Mouse (Mus musculus) layer of hippocampus, adult 2 months (tissue): ENCODE measurements at regions not wholly inside any gene's neighbourhood (a gene's known extent, or its start where the extent isn't known, plus 50 kb on each side); places are given as distances from the start of the nearest gene placed in this dataset.

Source experiments
- DNase-seq, 2 experiments: peaks; one replicate each; pipeline ENCODE4 v3.0.0; 2022; ENCODE audit warnings: low spot score in 2 of 2
- H3K27ac ChIP-seq: fragments of 200-600 bp; 2 replicates; pipeline ENCODE4 v1.8.1; 2022
- H3K4me3 ChIP-seq: fragments of 200-600 bp; 2 replicates; pipeline ENCODE4 v1.8.1; 2022; ENCODE audit warnings: mild to moderate bottlenecking
- CTCF ChIP-seq: fragments of 200-600 bp; conservative IDR thresholded peaks from 2 replicates; pipeline ENCODE4 v1.8.1; 2022; ENCODE audit warnings: antibody characterized with exemption, mild to moderate bottlenecking, moderate library complexity

- TF ChIP-seq CTCF: no peak
- DNase-seq: no peak
- Histone ChIP-seq H3K27ac (no peak overlapping the region), H3K4me3 (peak overlapping the region; percentile 38)
Measured at GRCm38 (mm10) chr3:66747073-66747710, 234.0 kb upstream of the Rsrc1 start.

GRCm38 (mm10) chr3:66758141-66758540 is 223.0 kb upstream of the Rsrc1 start:
- DNase-seq: no peak
- no peak overlapping the region for H3K27ac ChIP-seq
- TF ChIP-seq CTCF: no peak
- no peak overlapping the region for H3K4me3 ChIP-seq

GRCm38 (mm10) chr3:66759841-66760240 is 221.3 kb upstream of the Rsrc1 start:
- no peak for DNase-seq
- Histone ChIP-seq H3K4me3 (no peak overlapping the region), H3K27ac (no peak overlapping the region)
- TF ChIP-seq CTCF: no peak

GRCm38 (mm10) chr3:66762446-66762845 is 218.7 kb upstream of the Rsrc1 start:
- no peak for DNase-seq
- no peak for TF ChIP-seq CTCF
- Histone ChIP-seq H3K4me3 (no peak overlapping the region), H3K27ac (no peak overlapping the region)

GRCm38 (mm10) chr3:66797351-66798010 is 183.7 kb upstream of the Rsrc1 start:
- Histone ChIP-seq H3K27ac (no peak overlapping the region), H3K4me3 (no peak overlapping the region)
- TF ChIP-seq CTCF: no peak
- no peak for DNase-seq

GRCm38 (mm10) chr3:66798292-66798691 is 182.9 kb upstream of the Rsrc1 start:
- DNase-seq: no peak
- TF ChIP-seq CTCF: no peak
- no peak overlapping the region for H3K27ac ChIP-seq
- no peak overlapping the region for H3K4me3 ChIP-seq

- Histone ChIP-seq H3K27ac (no peak overlapping the region), H3K4me3 (no peak overlapping the region)
- TF ChIP-seq CTCF: no peak
- no peak for DNase-seq
Measured at GRCm38 (mm10) chr3:66802538-66802937, 178.7 kb upstream of the Rsrc1 start.

GRCm38 (mm10) chr3:66806176-66806575 is 175.0 kb upstream of the Rsrc1 start:
- Histone ChIP-seq H3K27ac (no peak overlapping the region), H3K4me3 (no peak overlapping the region)
- TF ChIP-seq CTCF: no peak
- no peak for DNase-seq

GRCm38 (mm10) chr3:66812686-66813445 is 168.3 kb upstream of the Rsrc1 start:
- Histone ChIP-seq H3K27ac (no peak overlapping the region), H3K4me3 (no peak overlapping the region)
- no peak for DNase-seq
- no peak for TF ChIP-seq CTCF

GRCm38 (mm10) chr3:66825761-66826160 is 155.4 kb upstream of the Rsrc1 start:
- TF ChIP-seq CTCF: no peak
- Histone ChIP-seq H3K4me3 (no peak overlapping the region), H3K27ac (no peak overlapping the region)
- DNase-seq: no peak
